Mouse (Mus musculus) embryonic facial prominence, embryonic 12.5 days (tissue): Measurements from ENCODE around the gene Kat2b. TPM values are rescaled to one million over a fixed set of nuclear protein-coding genes. Genes with fewer than 3 reads are reported as not detected.
"Not testable (repeated sequence)": the region's sequence is repeated elsewhere in the genome, so short reads cannot be mapped to it uniquely, and the experiment has no call there.

Source experiments
- ATAC-seq: fragments of 200-750 bp; cut with Nextera tagmentation; 2 replicates; pipeline ENCODE4 v1.8.0; 2017; ENCODE audit not compliant: insufficient number of reproducible peaks, insufficient read depth, low FRiP score, low TSS enrichment
- H3K27ac ChIP-seq: fragments of 300-500 bp; sonication (generic); 2 replicates; pipeline ENCODE4 v1.5.1; 2016; ENCODE audit warnings: mild to moderate bottlenecking
- H3K27me3 ChIP-seq: fragments of 300-500 bp; sonication (generic); 2 replicates; pipeline ENCODE4 v1.6.1; 2016; ENCODE audit warnings: mild to moderate bottlenecking, moderate library complexity
- H3K36me3 ChIP-seq: fragments of 300-500 bp; sonication (generic); 2 replicates; pipeline ENCODE4 v1.6.1; 2016; ENCODE audit warnings: mild to moderate bottlenecking
- H3K4me1 ChIP-seq: fragments of 300-500 bp; sonication (generic); 2 replicates; pipeline ENCODE4 v1.6.1; 2016
- H3K4me2 ChIP-seq: fragments of 300-500 bp; sonication (generic); replicated peaks from 2 replicates; pipeline ENCODE4 v1.6.1; 2016; ENCODE audit warnings: mild to moderate bottlenecking, moderate library complexity
- H3K4me3 ChIP-seq: fragments of 300-500 bp; sonication (generic); 2 replicates; pipeline ENCODE4 v1.5.1; 2016; ENCODE audit warnings: mild to moderate bottlenecking
- H3K9ac ChIP-seq: fragments of 300-500 bp; sonication (generic); 2 replicates; pipeline ENCODE4 v1.6.1; 2016; ENCODE audit warnings: mild to moderate bottlenecking, moderate library complexity
- H3K9me3 ChIP-seq: fragments of 300-500 bp; sonication (generic); 2 replicates; pipeline ENCODE4 v1.6.1; 2016; ENCODE audit warnings: mild to moderate bottlenecking, moderate library complexity
- WGBS: fragments of 180-500 bp; shearing (Covaris S2); methylation state at CpG from one replicate; pipeline ENCODE4 v1.1.7; 2016; 5-methylcytosine and 5-hydroxymethylcytosine counted together
- polyA plus RNA-seq: library from polyadenylated mRNA; unstranded; fragments of >200 nt; fragmentation: Nextera tagmentation; extraction: Ambion mirVana; gene quantifications from 2 replicates; pipeline ENCODE4 v1.2.1, GENCODE M21; 2016

Gene Kat2b
- polyA plus RNA-seq, 1 experiment from 2014 or later: 2.7 TPM

DNA sequence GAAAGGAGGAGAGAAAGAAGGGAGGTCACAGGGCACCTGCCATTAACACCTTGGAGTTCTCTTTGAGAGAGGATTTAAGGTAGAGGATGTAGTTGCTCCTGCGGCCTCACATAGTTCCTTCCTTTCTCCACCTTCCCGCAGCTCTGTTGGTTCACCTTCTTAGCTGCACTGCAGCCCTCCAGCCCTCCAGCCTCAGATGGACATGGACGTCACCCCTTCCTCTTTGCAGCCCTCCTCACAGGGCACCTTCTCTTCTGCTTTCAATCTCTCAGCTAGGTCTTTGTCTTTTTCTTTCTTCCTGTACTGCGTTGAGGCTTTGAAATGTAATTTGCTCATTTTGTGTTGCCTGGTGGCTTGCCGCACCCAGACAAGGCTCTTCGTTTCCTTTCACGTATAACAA, 42.3 kb downstream of the Kat2b start:
- H3K27me3 ChIP-seq, H3K9ac ChIP-seq, H3K4me2 ChIP-seq, H3K27ac ChIP-seq, H3K36me3 ChIP-seq, H3K9me3 ChIP-seq, ATAC-seq, H3K4me3 ChIP-seq, H3K4me1 ChIP-seq: not testable (repeated sequence)
- WGBS: no CpG with 5 or more reads among the region's 7 CpGs

DNA sequence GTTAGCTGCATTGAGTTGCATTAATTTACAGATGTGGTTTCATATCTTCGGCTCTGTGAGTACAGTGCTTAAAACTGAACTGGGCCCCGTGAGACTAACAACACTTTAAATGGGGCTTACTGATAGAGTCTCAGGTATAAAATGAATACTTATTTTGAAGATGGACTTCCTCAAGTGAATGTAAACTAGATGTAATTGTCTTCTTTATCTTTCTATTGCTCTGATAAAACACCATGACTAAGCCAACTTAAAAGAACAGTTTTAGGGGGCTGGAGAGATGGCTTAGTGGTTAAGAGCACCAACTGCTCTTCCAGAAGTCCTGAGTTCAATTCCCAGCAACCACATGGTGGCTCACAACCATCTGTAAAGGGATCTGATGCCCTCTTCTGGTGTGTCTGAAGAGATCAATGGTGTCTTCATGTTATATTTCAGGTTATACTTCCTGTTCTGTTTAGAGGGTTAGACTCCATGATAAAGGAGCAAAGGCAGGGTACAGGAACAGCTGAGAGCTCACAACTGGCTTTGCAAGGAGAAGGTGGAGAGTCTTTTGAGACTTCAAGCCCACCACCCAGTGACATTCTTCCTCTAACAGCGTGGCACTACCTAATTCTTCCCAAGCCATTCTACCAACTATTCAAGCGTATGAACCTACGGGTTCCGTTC, 50.8 kb downstream of the Kat2b start:
- 95% methylated on average over 6 of the region's 6 CpGs for WGBS
- no peak overlapping the region for H3K4me2 ChIP-seq
- no peaks in the 10 kb centered on the region for H3K27me3 ChIP-seq
- no peaks in the 10 kb centered on the region for H3K36me3 ChIP-seq
- H3K4me3 ChIP-seq: no peak overlapping the region
- no peak overlapping the region for H3K27ac ChIP-seq
- H3K9me3 ChIP-seq: no peaks in the 10 kb centered on the region
- no peaks in the 10 kb centered on the region for H3K4me1 ChIP-seq
- H3K9ac ChIP-seq: no peak overlapping the region
- ATAC-seq: no peak

DNA sequence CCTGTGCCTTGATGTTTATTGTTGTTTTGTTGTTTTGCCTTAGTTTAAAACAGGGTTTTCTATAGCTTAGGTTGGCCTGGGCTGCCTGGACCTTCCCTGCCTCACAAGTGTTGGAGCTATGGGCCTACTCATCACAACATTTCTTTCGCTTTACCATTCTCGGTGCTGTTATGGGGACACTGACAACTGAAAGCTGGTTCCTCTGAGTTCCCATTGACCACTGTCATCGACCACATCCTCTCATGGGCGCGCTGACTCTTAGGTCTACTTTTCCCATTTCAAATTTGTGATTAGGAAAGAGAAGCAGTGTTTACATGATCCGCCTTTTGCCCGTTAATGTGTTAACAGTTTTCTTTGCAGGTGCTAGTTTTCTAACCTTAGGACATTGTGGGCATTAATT, 51.7 kb downstream of the Kat2b start:
- no peaks in the 10 kb centered on the region for H3K27me3 ChIP-seq
- no peak for ATAC-seq

DNA sequence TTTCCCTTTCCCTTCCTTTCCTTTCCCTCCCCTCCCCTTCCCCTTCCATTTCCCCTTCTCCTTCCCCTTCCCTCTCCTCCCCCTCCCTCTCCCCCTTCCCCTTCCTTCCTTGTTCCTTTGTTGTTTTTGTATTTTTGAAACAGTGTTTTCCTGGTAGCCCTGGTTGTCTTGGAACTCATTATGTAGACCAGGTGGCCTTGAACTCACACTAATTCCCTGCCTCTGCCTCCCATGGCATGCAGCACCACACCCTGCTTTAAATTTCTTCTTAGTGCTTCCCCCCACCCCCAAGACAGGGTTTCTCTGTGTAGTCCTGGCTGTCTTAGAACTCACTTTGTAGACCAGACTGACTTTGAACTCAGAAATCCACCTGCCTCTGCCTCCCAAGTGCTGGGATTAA, 52.7 kb downstream of the Kat2b start:
- Histone ChIP-seq H3K27me3 (no peaks in the 10 kb centered on the region), H3K4me1 (no peaks in the 10 kb centered on the region), H3K4me2 (no peak overlapping the region), H3K9me3 (no peaks in the 10 kb centered on the region), H3K27ac (no peak overlapping the region), H3K4me3 (no peak overlapping the region), H3K36me3 (no peaks in the 10 kb centered on the region), H3K9ac (no peak overlapping the region)
- no peak for ATAC-seq

More for the DNA sequence above, 51.7 kb downstream of the Kat2b start:
- Histone ChIP-seq H3K4me3 (no peak overlapping the region), H3K36me3 (no peaks in the 10 kb centered on the region), H3K9me3 (no peaks in the 10 kb centered on the region), H3K4me2 (no peak overlapping the region), H3K4me1 (no peaks in the 10 kb centered on the region), H3K27ac (no peak overlapping the region), H3K9ac (no peak overlapping the region)
- WGBS: 96% methylated on average over 7 of the region's 7 CpGs

DNA sequence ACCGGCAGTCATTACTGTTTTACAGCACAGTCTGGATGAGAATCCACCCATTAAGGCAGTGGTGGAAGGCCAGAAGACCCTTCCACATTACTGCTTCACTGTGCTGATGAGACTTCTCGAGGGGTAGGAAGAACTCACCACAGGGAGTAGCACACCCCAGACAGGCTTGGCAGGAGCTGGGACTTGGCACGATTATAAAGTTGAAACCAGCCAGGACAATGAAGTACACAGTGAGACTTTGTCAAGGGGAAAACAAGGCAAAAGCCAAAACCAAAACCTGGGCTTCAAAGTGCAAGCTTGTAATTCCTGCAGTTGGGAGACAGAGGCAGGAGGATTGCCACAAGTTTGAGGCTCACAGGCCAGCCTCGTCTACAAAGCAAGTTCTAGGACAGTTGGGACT, 54.0 kb downstream of the Kat2b start:
- 91% methylated on average over 4 of the region's 4 CpGs for WGBS
- Histone ChIP-seq H3K4me3 (no peak overlapping the region), H3K27me3 (no peaks in the 10 kb centered on the region), H3K4me2 (no peak overlapping the region), H3K36me3 (no peaks in the 10 kb centered on the region; the same call in 1 of the 2 replicates), H3K27ac (no peak overlapping the region), H3K4me1 (no peaks in the 10 kb centered on the region), H3K9me3 (no peaks in the 10 kb centered on the region), H3K9ac (no peak overlapping the region)
- no peak for ATAC-seq

DNA sequence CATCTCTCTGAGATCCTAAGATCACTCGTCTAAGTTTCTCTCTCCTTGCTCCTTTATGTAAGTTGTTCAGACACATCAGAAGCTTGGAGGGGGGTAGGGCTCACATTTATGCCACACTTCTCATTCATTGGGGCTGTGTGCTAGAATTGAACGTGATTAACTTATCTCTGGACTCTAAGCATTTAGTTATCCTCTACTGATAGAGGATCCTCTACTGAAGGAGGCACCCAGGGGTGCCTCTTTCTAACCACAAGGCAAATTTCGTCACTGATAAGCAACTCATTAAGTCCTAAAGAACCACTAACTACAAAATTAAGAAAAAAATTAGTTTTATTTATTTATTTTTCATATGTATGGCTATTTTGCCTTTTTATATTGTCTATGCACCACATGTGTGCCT, 55.5 kb downstream of the Kat2b start:
- H3K4me1 ChIP-seq: no peaks in the 10 kb centered on the region
- H3K27ac ChIP-seq: no peak overlapping the region
- no peak overlapping the region for H3K9ac ChIP-seq
- no peak for ATAC-seq
- no peaks in the 10 kb centered on the region; the same call in 1 of the 2 replicates for H3K36me3 ChIP-seq
- H3K9me3 ChIP-seq: no peaks in the 10 kb centered on the region
- H3K27me3 ChIP-seq: no peaks in the 10 kb centered on the region
- no peak overlapping the region for H3K4me3 ChIP-seq
- no peak overlapping the region for H3K4me2 ChIP-seq
- 82% methylated on average over 3 of the region's 3 CpGs for WGBS

DNA sequence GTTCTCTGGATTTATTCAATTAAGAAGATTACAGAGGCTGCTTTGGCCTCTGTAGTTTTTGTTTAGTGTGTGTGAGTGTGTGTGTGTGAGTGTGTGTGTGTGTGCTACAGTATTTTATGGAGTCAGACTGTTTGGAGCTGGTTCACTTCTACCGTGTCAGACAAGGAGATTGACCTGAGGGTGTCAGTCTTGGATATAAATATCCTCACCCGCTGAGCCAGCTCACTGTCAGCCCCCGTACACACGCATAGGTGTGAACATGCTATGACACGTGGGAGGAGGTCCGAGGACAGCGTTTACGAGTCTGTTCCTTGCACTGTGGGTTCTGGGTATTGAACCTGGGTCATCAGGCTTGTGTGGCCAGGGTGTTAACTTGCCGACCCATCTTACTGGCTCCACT, 57.1 kb downstream of the Kat2b start:
- Histone ChIP-seq H3K4me3 (no peak overlapping the region), H3K27me3 (no peaks in the 10 kb centered on the region), H3K4me1 (no peaks in the 10 kb centered on the region), H3K4me2 (no peak overlapping the region), H3K27ac (no peak overlapping the region), H3K9ac (no peak overlapping the region), H3K9me3 (no peaks in the 10 kb centered on the region), H3K36me3 (no peaks in the 10 kb centered on the region; the same call in 1 of the 2 replicates)
- ATAC-seq: no peak
- WGBS: 88% methylated on average over 9 of the region's 9 CpGs

DNA sequence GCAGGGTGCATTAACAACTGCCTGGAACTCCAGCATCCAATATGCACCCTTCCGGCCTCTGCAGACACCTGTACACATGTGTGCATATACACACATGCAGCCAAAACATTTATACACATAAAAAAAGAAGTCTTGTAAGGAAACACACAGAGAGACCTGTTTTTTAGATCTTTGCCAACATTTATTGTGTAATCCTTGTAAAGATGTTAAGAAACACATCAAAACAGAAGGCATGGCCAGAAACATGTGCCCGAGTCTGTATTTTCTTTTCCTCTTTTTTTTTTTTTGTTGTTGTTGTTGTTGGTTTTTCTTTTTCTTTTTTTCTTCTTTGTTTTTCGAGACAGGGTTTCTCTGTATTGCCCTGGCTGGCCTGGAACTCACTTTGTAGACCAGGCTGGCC, 59.5 kb downstream of the Kat2b start:
- no peak overlapping the region for H3K9ac ChIP-seq
- H3K4me1 ChIP-seq: no peaks in the 10 kb centered on the region
- no peaks in the 10 kb centered on the region for H3K9me3 ChIP-seq
- no peaks in the 10 kb centered on the region; the same call in 1 of the 2 replicates for H3K36me3 ChIP-seq
- 77% methylated on average over 3 of the region's 3 CpGs for WGBS
- no peaks in the 10 kb centered on the region for H3K27me3 ChIP-seq
- H3K27ac ChIP-seq: no peak overlapping the region
- no peak for ATAC-seq
- H3K4me3 ChIP-seq: no peak overlapping the region
- H3K4me2 ChIP-seq: no peak overlapping the region

DNA sequence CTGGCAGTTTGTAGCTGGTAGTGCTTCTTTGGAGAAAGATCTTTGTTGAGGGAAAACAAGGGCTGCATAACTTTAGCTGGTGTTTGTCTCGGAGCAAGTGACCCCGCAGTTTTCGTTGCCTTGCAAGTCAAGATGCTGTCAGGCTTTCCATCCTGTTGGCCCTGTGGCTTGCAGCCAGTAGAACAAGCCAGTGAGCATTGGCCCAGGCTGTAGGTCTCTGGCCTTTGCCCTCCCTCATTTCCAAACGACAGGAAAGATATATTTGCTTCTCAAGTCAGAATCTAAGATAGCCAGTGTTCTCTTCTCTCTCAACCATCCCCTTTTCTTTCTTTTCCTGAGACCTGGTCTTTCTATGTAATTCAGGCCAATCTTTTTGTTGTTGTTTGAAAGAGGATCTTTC, 60.8 kb downstream of the Kat2b start:
- no peak overlapping the region for H3K9ac ChIP-seq
- no peaks in the 10 kb centered on the region for H3K9me3 ChIP-seq
- no peak overlapping the region for H3K4me2 ChIP-seq
- no peak overlapping the region for H3K27ac ChIP-seq
- no peaks in the 10 kb centered on the region; the same call in 1 of the 2 replicates for H3K36me3 ChIP-seq
- H3K4me3 ChIP-seq: no peak overlapping the region
- WGBS: 74% methylated on average over 4 of the region's 4 CpGs
- ATAC-seq: no peak
- H3K4me1 ChIP-seq: no peaks in the 10 kb centered on the region
- no peaks in the 10 kb centered on the region for H3K27me3 ChIP-seq

DNA sequence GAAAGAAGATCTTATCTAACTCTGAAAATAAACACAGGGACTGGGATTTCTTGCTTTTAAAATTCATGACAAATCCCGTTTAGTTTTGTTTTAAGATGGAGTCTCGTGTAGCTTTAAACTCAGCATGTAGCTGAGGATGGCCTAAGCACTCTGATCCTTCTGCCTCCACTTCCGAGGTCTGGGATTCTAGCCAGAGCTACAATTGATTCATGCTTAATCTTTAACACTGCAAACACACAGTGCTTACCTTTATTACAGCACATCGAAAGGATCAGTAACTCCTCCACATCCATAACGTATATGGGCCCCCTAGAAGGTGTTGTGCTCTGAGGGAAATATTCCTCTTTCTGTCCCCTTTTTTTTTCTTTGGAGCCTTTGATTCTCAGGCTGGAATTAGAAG, 61.5 kb downstream of the Kat2b start:
- no peak overlapping the region for H3K4me2 ChIP-seq
- 76% methylated on average over 5 of the region's 5 CpGs for WGBS
- no peaks in the 10 kb centered on the region; the same call in 1 of the 2 replicates for H3K36me3 ChIP-seq
- no peaks in the 10 kb centered on the region for H3K9me3 ChIP-seq
- ATAC-seq: no peak
- no peak overlapping the region for H3K4me3 ChIP-seq
- H3K4me1 ChIP-seq: no peaks in the 10 kb centered on the region
- no peak overlapping the region for H3K27ac ChIP-seq
- H3K9ac ChIP-seq: no peak overlapping the region
- no peaks in the 10 kb centered on the region for H3K27me3 ChIP-seq

DNA sequence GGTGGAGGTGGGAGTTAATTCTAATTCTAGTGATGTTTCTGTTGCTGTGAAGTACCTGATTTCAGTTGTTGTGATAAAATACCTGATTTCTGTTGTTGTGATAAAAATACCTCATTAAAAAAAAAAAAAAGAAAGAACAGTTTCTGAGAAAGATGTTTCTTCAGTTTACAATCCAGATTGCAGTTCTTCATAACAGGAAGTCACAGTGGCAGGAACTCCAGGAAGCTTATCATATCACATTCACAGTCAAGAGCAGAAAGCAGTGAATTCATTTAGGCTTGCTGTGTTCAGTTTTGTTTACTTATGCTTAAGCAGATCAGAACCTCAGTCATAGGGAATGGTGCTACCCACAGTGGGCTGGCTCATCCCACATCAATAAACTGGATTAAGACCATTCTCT, 64.7 kb downstream of the Kat2b start:
- ATAC-seq: no peak
- Histone ChIP-seq H3K4me2 (no peak overlapping the region), H3K27ac (no peak overlapping the region), H3K4me3 (no peak overlapping the region), H3K36me3 (peaks cover 3% of the 10 kb centered on the region; the same call in 1 of the 2 replicates), H3K4me1 (no peaks in the 10 kb centered on the region), H3K9me3 (no peaks in the 10 kb centered on the region), H3K27me3 (no peaks in the 10 kb centered on the region), H3K9ac (no peak overlapping the region)

DNA sequence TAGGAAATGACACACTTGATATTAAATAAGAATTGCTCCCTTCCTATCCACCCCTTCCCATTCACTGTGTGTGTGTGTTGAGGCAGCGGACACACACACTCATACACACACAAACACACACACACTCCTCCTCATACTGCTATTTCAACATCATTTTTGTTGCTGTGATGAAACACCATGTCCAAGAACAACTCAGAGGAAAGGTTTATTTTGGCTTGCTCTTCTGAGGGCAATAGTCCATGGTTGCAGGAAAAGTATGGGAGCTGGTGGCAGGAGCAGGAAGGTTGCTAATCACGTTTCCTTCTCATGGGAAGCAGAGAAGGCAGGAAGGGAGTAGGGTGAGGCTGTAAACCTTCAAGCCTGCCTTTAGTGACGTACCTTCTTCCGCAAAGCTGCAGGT, 76.7 kb downstream of the Kat2b start:
- no peaks in the 10 kb centered on the region for H3K4me1 ChIP-seq
- no peaks in the 10 kb centered on the region for H3K9me3 ChIP-seq
- WGBS: 81% methylated on average over 4 of the region's 4 CpGs
- no peak overlapping the region for H3K9ac ChIP-seq
- no peak overlapping the region for H3K4me3 ChIP-seq
- H3K36me3 ChIP-seq: peaks cover 22% of the 10 kb centered on the region; the same call in 1 of the 2 replicates
- no peak overlapping the region for H3K27ac ChIP-seq
- no peak for ATAC-seq
- no peak overlapping the region for H3K4me2 ChIP-seq
- no peaks in the 10 kb centered on the region for H3K27me3 ChIP-seq

DNA sequence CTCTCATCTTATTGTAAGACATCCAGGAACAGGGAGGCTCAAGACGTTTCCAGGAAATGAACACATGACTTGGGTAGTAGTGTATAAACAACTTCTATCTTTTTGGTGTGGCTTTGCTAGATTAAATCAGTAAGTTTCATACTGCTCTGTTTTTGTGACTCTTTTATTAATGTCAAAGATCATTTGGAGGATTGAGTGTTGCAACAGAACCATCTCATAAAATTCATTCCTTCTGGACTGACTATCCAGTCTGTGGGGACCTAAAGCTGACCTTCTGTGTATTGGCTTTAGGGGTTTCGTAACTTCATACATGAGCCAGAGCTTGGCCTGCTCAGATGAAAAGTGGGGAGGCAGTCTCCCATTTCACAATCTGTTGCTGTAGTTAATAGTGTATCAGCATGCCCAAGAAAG, 83.6 kb downstream of the Kat2b start:
- no peak overlapping the region for H3K4me2 ChIP-seq
- ATAC-seq: no peak
- H3K27ac ChIP-seq: no peak overlapping the region
- no peak overlapping the region for H3K9ac ChIP-seq
- no peaks in the 10 kb centered on the region for H3K9me3 ChIP-seq
- H3K27me3 ChIP-seq: no peaks in the 10 kb centered on the region
- H3K4me3 ChIP-seq: no peak overlapping the region
- WGBS: 70% methylated on average over 2 of the region's 2 CpGs
- H3K4me1 ChIP-seq: no peaks in the 10 kb centered on the region
- H3K36me3 ChIP-seq: peaks cover 16% of the 10 kb centered on the region; the same call in 1 of the 2 replicates
